Mouse (Mus musculus): ENCODE results near the gene Mrpl39.
A peak's percentile ranks its signal among the peaks of the same experiment; 100 is the strongest.

Mrpl39 gene

DNA sequence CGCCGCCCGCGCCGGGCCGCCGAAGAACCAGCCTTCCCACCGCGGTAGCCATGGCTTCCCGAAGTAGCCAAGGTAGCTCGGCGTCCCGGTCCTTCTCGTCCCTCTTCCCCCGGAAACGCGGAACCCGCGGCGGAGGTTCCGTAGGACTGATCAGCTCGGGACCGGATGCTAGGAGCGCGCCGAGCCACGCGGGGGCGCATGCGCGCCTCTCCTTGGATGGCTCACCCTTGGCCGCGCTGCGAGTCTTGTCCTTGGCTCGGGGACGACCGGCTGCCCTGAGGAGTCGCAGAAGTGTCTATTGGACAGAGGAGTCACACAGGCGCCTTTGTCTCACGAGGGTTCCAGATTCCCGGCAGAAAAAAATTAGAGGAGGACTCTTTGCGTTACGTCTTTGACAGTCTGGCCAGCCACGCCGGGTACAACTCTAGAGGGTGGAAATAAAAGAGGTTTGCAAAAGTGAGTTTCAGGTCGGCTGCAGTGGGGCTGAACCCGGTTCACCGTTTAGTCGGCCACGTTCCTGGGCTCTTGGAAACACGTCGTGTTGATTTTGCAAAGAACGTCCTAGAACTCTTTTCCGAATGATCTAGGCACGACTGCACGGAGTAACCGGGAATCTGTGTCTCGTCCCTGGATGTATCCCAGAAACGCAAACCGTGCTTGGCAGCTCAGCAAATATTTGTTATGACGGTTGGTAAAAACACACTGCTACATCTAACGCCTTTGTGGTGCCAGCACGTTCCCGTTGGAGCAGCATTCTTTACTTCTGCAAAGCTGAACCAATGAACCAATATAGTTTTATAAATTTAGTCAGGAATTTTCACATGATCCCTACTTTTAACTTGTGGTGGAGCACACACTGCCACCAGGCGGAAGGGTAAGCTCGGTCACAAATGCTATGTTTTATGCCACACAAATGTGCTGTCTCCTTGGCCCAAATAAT lies at the start of gene Mrpl39:
Mrpl39 (minus strand) TSS at position 577 of the 940 bp plus-strand sequence.
- DNase-seq (ENCODE audit: low spot score in 2 of 2): peak; percentile 96

GRCm38 (mm10) chr16:84784966-84785365 lies 49.4 kb upstream of the Mrpl39 start:
- no peak for DNase-seq (ENCODE audit: low spot score in 2 of 2)

- no peak for DNase-seq (ENCODE audit: low spot score in 2 of 2)
Measured at GRCm38 (mm10) chr16:84783279-84783678, 47.7 kb upstream of the Mrpl39 start.

DNA sequence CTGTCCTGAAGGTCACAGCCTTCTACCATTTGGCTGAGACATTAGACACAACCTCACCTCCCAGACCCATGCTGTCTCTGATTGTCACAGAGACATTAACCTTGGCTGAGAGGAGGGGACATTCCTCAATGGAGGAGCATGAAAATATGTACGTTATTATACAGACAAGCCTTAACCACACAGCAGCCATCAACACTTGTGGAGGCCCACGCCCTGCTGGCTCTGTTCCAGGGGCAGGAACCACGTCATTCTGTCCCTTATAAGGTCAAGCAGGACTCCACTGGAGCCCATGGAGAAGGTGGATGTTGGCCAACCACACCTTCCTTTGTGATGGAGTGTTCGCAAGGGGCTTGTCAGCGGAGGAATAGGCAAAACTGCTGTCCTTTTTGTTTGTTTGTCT lies 44.2 kb upstream of the Mrpl39 start:
- no peak for DNase-seq (ENCODE audit: low spot score in 2 of 2)

- no peak for DNase-seq (ENCODE audit: low spot score in 2 of 2)
Measured at GRCm38 (mm10) chr16:84778861-84779630, 43.5 kb upstream of the Mrpl39 start.

GRCm38 (mm10) chr16:84778431-84778830 lies 42.9 kb upstream of the Mrpl39 start:
- no peak for DNase-seq (ENCODE audit: low spot score in 2 of 2)

DNA sequence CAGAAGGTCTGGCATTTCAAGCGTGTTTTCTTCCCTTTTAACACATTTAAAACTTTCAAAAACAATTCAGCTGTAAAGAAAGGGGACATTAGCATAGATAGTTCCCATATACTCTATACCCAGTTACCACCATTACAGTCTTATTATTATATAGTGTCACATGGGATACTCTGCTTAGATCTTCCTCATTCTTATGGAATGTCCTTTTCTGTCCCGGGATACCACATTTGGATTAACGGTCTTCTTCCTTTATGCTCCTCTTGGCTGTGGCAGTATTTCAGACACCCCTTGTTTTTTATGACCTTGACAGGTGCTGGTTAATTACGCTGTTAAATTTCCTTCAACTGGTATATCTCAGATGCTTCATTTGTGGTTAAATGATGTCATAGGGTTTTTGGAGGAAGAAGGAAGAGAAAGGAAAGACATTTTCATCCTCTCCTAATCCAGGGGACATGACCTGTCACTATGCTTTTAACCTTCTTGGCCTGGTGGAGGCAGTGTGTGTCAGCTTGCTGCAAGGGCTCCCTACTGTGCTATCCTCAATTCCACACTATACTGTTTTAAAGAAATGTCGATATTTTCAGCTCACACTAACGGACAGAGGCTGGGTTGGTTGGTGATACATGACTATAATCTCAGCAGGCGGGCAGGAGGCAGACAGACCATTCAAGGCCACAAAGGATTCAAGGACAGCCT lies 40.7 kb upstream of the Mrpl39 start:
- no peak for DNase-seq (ENCODE audit: low spot score in 2 of 2)

GRCm38 (mm10) chr16:84775356-84775755 lies 39.8 kb upstream of the Mrpl39 start:
- DNase-seq (ENCODE audit: low spot score in 2 of 2): no peak

DNA sequence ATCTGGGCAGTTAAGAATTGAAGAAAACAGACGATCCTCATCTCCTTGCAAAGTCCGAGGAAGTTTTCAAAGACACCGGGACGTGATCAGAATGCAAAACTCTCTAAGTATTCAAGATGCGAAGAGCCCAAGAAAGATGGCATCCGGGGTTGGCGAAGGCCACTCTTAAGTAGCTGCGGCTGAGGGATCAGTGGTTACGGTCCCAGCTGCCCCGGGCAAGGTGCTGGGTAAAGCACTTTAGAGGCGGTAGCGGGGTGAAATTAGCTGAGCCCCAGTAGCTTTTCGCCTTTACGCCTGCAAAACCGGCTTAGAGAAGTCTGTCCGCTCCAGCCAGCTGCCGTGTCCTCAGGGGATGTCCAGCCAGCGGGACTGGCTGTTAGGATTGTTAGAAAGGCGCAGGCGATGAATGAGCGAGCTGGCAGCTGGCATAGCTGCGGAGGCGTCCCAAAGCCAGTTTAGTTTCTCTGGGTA lies 39.3 kb upstream of the Mrpl39 start:
- peak; percentile 11 to 15 for DNase-seq (ENCODE audit: low spot score in 2 of 2)

DNA sequence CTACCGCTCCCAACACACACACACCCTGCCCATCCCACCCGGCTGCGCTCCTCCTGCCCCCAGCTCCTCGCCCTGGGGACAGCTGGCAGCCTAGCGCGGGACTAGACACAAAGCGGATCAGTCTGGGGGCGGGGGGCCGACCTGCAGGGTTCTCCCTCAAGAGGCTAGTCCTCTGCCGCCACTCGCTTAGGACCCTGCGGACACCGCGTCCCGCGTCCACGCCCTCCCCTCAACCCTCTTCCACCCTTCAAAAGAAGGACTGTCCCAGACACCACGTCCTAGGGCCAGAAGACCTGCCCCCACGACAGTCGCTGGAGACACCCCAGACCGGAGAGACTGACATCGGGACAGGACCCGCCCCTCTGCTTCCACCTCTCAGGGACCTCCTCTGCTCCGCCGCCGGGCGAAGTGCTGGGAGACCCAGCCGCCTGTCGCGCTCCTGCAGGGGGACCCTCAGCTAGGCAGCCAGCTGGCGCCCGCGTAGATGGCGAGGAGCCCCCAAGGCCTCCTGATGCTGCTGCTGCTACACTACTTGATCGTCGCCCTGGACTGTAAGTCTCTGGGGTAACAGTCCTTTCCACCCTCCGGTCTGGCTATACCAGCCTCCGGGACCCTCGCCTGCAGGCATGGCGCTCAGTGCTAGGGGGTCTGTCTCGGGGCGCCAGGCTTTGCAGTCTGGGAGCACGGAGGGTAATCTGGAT lies 38.6 kb upstream of the Mrpl39 start, which contains the start of gene Jam2:
Jam2 (plus strand) TSS at position 121 of the 701 bp plus-strand sequence.
- peak; percentile 20 to 52 for DNase-seq (ENCODE audit: low spot score in 2 of 2)

GRCm38 (mm10) chr16:84773268-84773861 lies 37.8 kb upstream of the Mrpl39 start:
- no peak for DNase-seq (ENCODE audit: low spot score in 2 of 2)

GRCm38 (mm10) chr16:84772496-84773267 lies 37.1 kb upstream of the Mrpl39 start:
- DNase-seq (ENCODE audit: low spot score in 2 of 2): no peak

GRCm38 (mm10) chr16:84771461-84771860 lies 35.9 kb upstream of the Mrpl39 start:
- DNase-seq (ENCODE audit: low spot score in 2 of 2): peak in 1 of 2 experiments; percentile 28

GRCm38 (mm10) chr16:84770891-84771290 lies 35.3 kb upstream of the Mrpl39 start:
- no peak for DNase-seq (ENCODE audit: low spot score in 2 of 2)

DNA sequence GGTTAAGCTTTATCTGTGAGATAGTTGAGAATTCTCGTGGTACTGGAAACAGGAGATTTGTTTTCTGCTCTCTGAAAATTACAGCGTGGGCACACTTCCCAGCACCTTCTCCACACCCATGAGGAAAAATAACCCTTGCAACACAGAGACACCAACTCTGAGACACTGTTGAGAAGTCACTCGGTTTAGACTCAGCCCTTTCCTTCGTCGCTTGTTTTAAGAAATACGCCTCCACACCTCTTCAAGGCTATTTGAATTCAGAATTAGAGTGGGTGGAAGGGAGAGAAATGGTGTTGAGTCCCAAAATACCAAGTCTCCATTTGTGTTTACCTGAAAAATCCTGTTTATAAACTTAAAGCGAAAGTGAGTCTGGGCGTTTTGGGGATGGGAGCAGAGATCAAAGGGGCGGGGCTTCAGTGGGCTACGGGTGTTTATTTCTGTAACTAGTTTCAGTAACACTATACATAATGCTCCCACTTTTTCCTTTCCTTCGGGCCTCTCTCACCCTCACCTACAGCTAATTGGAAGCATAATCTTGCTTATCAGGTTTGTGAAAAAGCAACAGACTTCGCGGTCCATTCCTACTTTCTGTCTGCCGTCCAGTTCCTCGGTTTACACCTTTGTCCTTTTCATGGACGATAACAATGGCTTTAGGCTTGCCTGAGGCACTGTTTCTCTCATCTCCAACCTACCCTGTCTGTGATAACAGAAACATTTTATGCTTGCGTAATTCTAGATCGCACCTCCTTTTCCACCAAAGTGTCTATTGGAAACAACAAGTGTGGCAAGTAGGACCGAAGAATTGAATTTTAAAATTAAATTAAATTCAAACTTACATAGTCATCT lies 34.3 kb upstream of the Mrpl39 start:
- DNase-seq (ENCODE audit: low spot score in 2 of 2): no peak

DNA sequence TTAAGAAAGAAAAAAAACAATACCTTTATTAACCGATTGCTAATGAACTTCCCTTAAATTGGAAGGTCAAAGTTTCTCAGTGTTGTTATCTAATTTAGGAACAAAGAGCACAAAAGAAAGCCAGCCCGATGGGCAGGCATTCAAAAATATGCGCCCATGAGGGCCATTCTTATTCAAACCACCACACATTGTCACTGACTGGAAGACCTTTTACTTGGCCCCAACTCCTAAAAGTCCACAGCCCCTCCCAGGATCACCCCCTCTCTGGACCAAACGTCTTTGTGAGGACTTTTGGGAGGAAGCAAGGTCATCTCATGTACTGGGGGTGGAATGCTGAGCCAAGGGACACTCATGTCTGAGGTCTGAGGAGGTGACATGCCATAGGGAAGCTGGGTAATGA lies 33.6 kb upstream of the Mrpl39 start:
- no peak for DNase-seq (ENCODE audit: low spot score in 2 of 2)

GRCm38 (mm10) chr16:84767956-84768355 lies 32.4 kb upstream of the Mrpl39 start:
- DNase-seq (ENCODE audit: low spot score in 2 of 2): no peak

DNA sequence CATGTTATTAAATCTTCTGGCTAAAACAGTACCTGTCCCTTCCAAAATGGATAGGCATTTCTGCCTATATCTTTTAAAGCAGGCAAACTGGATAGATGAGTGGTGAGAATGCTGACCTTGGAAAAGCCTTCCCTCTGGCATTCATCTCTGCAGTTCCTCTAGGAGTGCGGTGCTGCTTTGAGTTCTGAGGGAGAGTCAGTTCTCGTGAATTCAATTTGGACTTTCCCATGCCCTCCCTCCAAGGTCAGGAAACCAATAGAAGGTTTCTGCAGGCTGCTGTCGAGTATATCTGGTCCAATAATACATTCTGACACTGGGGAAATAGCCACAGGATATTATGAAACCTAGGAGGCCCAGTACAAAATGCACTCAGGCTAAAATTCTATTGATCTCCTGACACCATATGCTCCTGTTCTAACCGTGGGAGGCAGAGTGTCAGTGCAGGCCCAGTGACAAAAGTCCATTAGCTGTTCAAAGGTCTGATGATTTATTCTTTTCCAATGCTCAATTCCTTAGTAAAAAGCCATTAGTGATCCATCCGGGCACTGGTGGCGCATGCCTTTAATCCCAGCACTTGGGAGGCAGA lies 10.3 kb upstream of the Mrpl39 start:
- DNase-seq (ENCODE audit: low spot score in 2 of 2): no peak

Measured in urinary bladder, postnatal 36 days (tissue).